Mouse (Mus musculus): ENCODE measurements around the gene 9130023H24Rik.

DNA sequence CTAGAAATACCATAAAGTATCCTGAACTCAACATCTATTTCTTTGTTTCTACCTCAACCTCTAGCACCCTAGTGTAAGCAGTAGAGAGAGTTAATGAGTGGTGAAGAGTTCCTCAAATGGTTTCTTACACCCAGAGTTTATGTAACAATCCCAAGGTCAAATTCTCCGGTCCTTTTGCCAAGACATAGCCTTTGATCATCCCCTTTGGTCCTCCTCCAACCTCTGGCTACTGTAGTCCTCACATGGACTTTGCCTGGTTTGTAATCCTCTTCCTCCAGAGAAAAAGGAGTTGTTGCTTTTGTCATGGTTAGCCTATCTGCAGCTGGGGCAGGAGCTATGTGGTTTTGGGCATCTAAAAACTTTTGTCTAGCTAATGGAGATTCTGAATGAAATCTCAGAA, 2.4 kb downstream of the 9130023H24Rik start:
- TF ChIP-seq USF1 (IDR thresholded peaks at IDR 0.05; ENCODE audit: low read depth): no peak
- TF ChIP-seq CTCF (IDR thresholded peaks at IDR 0.05; ENCODE audit: control insufficient read depth, insufficient read depth, insufficient read length): no peak
- no peak for TF ChIP-seq CEBPB (IDR thresholded peaks at IDR 0.05; ENCODE audit: low read depth)
- no peak for TF ChIP-seq MAX (IDR thresholded peaks at IDR 0.05)
- TF ChIP-seq MYOD1 (IDR thresholded peaks at IDR 0.05; ENCODE audit: control insufficient read depth, insufficient read length, low read depth): no peak

Measured in C2C12 (cell line).